Mouse (Mus musculus) neural tube, embryonic 14.5 days (tissue): Measurements from ENCODE around the gene St3gal4. TPM values are rescaled to one million over a fixed set of nuclear protein-coding genes. Genes with fewer than 3 reads are reported as not detected.

Source experiments
- ATAC-seq: fragments of 200-750 bp; cut with Nextera tagmentation; 2 replicates; pipeline ENCODE4 v1.8.0; 2017; ENCODE audit warnings: low read depth, mild to moderate bottlenecking, moderate TSS enrichment, moderate library complexity
- H3K27ac ChIP-seq: fragments of 300-500 bp; sonication (generic); 2 replicates; pipeline ENCODE4 v1.5.1; 2014; ENCODE audit warnings: low read depth, mild to moderate bottlenecking, control low read depth, low read length, moderate library complexity, mixed read lengths
- H3K27me3 ChIP-seq: fragments of 300-500 bp; sonication (generic); 2 replicates; pipeline ENCODE4 v1.6.1; 2014; ENCODE audit warnings: low read length; ENCODE audit not compliant: control insufficient read depth, insufficient read depth
- H3K36me3 ChIP-seq: fragments of 300-500 bp; sonication (generic); 2 replicates; pipeline ENCODE4 v1.6.1; 2014; ENCODE audit warnings: low read length, mixed read lengths; ENCODE audit not compliant: control insufficient read depth, insufficient read depth
- H3K4me1 ChIP-seq: fragments of 300-500 bp; sonication (generic); 2 replicates; pipeline ENCODE4 v1.6.1; 2014; ENCODE audit warnings: low read length; ENCODE audit not compliant: control insufficient read depth, insufficient read depth
- H3K4me2 ChIP-seq: fragments of 300-500 bp; sonication (generic); 2 replicates; pipeline ENCODE4 v1.6.1; 2014; ENCODE audit warnings: mild to moderate bottlenecking, low read depth, low read length, control low read depth
- H3K4me3 ChIP-seq: fragments of 300-500 bp; sonication (generic); 2 replicates; pipeline ENCODE4 v1.5.1; 2014; ENCODE audit warnings: low read depth, low read length, control low read depth, mixed read lengths
- H3K9ac ChIP-seq: fragments of 300-500 bp; sonication (generic); replicated peaks from 2 replicates; pipeline ENCODE4 v1.6.1; 2014; ENCODE audit warnings: low read depth, mild to moderate bottlenecking, control low read depth, low read length, mixed read lengths
- H3K9me3 ChIP-seq: fragments of 300-500 bp; sonication (generic); 2 replicates; pipeline ENCODE4 v1.6.1; 2016; ENCODE audit warnings: low read length; ENCODE audit not compliant: control insufficient read depth
- WGBS: fragments of 180-500 bp; shearing (Covaris S2); extraction: QIAGEN DNeasy Blood & Tissue Kit; methylation state at CpG from one replicate; pipeline ENCODE4 v1.1.7; 2014; 5-methylcytosine and 5-hydroxymethylcytosine counted together
- polyA plus RNA-seq: library from polyadenylated mRNA; unstranded; fragments of >200 nt; fragmentation: Nextera tagmentation; extraction: Ambion mirVana; gene quantifications from 2 replicates; pipeline ENCODE4 v1.2.1, GENCODE M21; 2014

Gene St3gal4
- polyA plus RNA-seq, 1 experiment from 2014 or later = 8.9 TPM

DNA sequence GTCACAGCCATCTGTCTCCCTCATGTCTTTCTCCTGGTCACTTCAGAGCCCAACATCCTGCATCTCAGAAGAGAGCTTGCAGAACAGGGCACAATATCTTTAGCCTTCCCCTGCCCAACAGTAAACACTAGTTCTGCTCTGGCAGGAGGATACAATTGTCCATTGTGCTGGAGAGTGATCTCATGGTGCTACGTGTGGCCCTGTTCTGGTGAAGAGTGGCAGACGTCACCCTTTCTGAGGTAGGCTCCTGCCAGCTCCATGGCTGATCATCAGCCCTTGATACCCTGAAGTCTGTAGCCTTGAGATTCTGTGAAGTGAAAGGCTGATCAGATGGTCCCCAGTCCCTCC is 4.4 kb upstream of the St3gal4 start:
- ATAC-seq = no peak
- no peak overlapping the region for H3K4me2 ChIP-seq

DNA sequence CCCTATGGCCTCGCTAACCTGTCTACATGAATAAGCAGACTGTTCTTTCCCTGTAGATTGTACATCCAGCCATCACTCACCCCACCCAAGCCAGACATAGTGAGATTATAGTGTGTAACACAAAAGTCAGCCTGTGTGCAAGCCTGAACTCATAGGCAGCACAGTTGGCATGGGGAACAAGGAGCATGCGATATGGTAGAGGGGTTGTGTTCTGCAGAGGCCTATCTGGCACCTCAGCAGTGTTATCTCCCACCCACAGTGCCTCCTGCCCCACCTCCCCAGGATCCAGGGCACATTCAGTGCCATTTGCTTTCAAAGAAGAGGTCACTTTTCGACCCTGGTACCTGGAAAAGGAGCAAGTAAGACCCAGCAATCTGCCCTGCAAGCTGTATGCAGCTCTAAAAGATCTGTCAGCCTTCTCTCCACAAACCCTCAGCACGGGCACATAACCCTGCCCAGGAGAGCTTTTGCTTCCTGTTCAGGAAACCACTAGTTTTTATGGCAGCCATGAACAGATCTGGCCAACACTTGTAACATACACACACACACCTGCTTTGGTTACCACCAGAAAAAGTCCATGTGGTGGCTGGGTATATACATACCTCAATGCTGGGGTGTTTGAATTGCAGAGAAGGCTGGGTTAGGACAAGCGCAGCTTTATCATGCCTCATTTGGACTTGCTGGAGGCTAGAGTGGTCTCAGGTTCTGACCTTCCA is 3.6 kb upstream of the St3gal4 start:
- ATAC-seq = no peak
- Histone ChIP-seq H3K9ac (no peak overlapping the region), H3K36me3 (no peaks in the 10 kb centered on the region), H3K4me1 (no peaks in the 10 kb centered on the region; the same call in 1 of the 2 replicates), H3K9me3 (no peaks in the 10 kb centered on the region), H3K27ac (no peak overlapping the region), H3K27me3 (no peaks in the 10 kb centered on the region), H3K4me3 (no peak overlapping the region), H3K4me2 (no peak overlapping the region)
- 90% methylated on average over 5 of the region's 5 CpGs for WGBS

More for the DNA sequence above, 4.4 kb upstream of the St3gal4 start:
- H3K4me1 ChIP-seq = no peaks in the 10 kb centered on the region
- no peaks in the 10 kb centered on the region for H3K27me3 ChIP-seq
- no peak overlapping the region for H3K4me3 ChIP-seq
- H3K9ac ChIP-seq = no peak overlapping the region
- no peak overlapping the region for H3K27ac ChIP-seq
- no peaks in the 10 kb centered on the region for H3K36me3 ChIP-seq
- no peaks in the 10 kb centered on the region for H3K9me3 ChIP-seq
- WGBS = 68% methylated on average over 2 of the region's 2 CpGs

DNA sequence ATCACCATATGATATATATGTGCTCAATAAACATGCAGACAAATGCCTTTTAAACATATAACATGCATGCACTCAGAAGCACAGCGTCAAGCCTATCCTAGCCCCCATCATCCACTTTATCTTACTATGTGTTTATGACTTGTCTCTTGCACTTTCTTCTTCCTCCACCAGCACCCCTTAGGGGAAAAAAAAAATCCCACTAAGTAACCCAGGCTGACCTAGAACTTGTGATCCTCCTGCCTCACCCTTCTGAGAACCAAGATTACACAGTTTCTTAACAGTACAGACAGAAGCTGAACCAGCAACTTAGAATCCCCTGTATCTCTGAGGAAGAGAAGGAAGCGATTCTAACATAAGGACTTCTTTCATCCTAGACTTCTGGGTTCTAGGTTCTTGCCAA is 505 bp downstream of the St3gal4 start:
- H3K36me3 ChIP-seq = no peaks in the 10 kb centered on the region
- WGBS = 97% methylated on average over 2 of the region's 2 CpGs
- H3K27ac ChIP-seq = no peak overlapping the region
- no peak overlapping the region for H3K4me3 ChIP-seq
- no peak overlapping the region for H3K9ac ChIP-seq
- H3K4me1 ChIP-seq = peaks cover 11% of the 10 kb centered on the region; the same call in 1 of the 2 replicates
- H3K9me3 ChIP-seq = no peaks in the 10 kb centered on the region
- no peak overlapping the region for H3K4me2 ChIP-seq
- ATAC-seq = no peak
- H3K27me3 ChIP-seq = no peaks in the 10 kb centered on the region

DNA sequence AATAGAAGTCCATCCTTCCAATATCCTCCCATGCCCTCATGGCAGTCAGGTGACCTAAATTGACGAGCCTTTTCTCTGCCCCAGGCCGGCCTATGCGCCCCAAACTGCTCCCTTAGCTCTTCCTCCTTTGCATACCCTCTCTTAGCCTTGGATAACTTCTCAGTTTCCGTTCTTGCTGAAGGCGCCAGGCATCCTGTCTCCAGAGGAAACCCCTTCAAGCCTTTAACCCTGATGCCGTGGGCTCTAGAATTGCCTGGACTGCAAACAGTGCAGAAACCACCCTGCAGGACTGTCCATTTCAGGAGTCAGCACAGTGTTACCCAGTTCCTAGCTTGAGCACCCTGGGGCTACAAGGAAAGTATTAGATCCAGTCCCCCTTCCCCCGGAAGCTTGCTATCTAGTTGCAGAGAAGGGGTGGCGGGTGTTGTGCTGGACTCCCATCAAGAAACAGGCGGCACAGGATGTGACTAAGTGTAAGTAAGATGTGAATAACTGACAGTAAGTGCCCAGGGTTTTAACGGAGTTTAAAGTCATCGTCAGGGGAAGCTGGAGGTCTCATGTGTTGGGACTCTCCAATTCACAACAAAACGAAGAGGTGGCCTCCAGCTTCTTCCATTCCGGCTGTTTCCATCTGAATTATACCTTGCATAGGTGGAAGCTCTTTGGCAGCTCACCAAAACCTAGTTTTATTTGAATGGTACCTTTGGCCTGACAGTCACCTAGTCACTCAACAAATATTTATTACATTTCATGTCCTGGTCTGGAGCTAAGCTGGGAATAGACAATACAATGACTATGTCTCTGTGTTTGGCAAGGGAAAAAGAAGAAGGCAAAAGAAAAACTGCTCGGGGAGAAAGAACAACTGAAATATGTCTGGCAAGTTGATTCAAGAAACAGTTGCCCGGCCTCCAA is 1.4 kb downstream of the St3gal4 start:
- H3K27me3 ChIP-seq = no peaks in the 10 kb centered on the region
- H3K9ac ChIP-seq = peak overlapping the region; percentile 76
- peak overlapping the region; percentile 57 for H3K4me2 ChIP-seq
- WGBS = 36% methylated on average over 15 of the region's 15 CpGs
- H3K9me3 ChIP-seq = no peaks in the 10 kb centered on the region
- peaks cover 11% of the 10 kb centered on the region; the same call in 1 of the 2 replicates for H3K4me1 ChIP-seq
- peak; percentile 25 for ATAC-seq
- H3K4me3 ChIP-seq = peak overlapping the region; percentile 70
- H3K27ac ChIP-seq = peak overlapping the region; percentile 63
- H3K36me3 ChIP-seq = no peaks in the 10 kb centered on the region

DNA sequence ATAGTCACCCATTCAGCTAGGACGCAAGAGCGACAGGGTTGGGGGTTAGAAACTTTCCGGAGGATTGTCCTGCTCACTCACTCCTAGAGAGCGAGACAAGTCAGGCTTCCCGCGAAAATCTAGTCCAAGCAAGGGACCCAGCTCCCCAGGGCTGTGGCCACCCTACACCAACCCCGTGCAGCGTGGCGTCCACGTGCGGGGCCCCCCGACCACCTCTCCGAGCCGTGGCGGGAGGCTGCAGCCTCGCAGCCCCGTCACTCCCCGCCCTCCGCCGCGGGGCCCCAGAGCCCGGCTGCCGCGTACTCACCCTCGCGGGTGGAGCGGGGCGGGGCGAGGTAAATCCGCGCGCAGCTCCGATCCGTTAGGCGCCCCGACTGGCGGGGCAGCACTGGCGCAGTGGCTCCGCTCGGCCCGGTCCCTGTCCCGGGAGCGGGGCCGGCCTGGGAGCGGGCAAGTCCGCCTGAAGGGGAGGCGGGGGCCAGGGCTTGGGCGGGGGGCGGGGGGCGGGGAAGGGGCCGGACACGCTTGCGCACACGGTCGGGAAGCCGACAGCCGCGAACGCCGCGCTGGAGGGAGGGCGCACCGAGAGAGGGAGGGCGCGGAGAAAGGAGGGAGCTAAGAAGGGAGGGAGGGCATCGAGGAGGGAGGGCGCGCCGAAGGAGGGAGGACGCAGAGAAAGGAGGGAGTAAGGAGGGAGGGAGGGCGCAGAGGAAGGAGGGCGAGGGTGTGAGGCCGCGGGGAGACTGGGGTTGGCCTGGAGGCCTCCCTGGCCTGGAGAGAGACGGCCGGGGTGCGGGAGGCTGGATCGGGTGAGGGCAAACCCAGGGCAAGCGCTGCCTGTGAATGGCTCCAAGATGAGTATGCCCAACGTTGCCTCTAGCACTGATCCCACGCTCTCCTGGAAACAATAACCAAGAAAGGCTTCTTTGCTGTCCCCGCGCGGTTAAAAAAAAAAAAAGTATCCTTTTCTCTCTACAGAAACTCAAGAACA is 2.4 kb downstream of the St3gal4 start:
- Histone ChIP-seq H3K4me2 (peak overlapping the region; percentile 57), H3K27me3 (no peaks in the 10 kb centered on the region), H3K4me1 (peaks cover 11% of the 10 kb centered on the region; the same call in 1 of the 2 replicates), H3K9ac (peak overlapping the region; percentile 76), H3K27ac (peak overlapping the region; percentile 63), H3K9me3 (no peaks in the 10 kb centered on the region), H3K36me3 (no peaks in the 10 kb centered on the region), H3K4me3 (peak overlapping the region; percentile 70)
- ATAC-seq = peak; percentile 94
- WGBS = under 1% methylated on average over 69 of the region's 84 CpGs

DNA sequence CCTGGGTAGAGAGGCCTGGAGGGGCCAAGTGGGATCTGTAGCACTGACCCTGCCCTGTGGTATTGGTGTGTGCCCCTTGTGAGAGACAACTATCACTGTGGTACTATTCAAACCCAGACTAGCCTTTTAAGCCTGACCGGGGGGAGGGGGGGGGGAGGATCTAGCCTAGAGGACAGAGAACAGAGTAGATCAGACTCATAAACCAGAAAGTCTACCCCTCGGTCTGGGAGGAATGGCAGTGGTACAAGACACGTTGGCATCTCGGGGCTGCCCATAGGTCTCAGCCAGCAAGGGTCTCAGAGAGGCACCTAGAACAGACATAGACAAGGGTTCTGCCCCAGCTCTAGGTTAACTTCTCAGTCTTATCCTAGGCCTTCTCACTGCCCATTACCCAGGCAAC is 3.3 kb downstream of the St3gal4 start:
- no peaks in the 10 kb centered on the region for H3K9me3 ChIP-seq
- ATAC-seq = no peak; the same call in 1 of the 2 replicates
- no peak overlapping the region for H3K27ac ChIP-seq
- H3K27me3 ChIP-seq = no peaks in the 10 kb centered on the region
- 31% methylated on average over 4 of the region's 4 CpGs for WGBS
- H3K4me1 ChIP-seq = peaks cover 11% of the 10 kb centered on the region; the same call in 1 of the 2 replicates
- peak overlapping the region; percentile 70 for H3K4me3 ChIP-seq
- no peak overlapping the region; the same call in 1 of the 2 replicates for H3K9ac ChIP-seq
- no peaks in the 10 kb centered on the region for H3K36me3 ChIP-seq
- peak overlapping the region; percentile 57 for H3K4me2 ChIP-seq

DNA sequence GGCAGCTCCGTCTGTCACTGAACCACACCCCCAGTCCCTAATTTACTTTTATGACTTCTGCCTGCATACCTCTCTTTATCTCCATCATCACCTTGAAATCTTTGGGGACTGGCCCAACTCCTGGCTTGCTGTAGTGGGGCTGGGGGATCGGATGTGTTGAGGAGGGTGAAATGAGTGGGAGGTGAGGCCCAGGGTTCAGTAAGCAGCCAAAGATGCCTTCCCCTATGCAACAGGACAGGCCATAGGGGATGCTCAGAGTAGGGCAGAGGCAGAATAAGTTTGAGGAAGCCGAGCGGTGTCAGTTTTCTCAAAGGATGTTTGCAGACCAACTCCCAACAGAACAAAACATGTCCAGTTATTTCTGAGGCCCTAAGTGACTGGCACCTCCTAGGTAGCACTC is 3.8 kb downstream of the St3gal4 start:
- WGBS = 58% methylated on average over 4 of the region's 4 CpGs
- Histone ChIP-seq H3K4me1 (peaks cover 11% of the 10 kb centered on the region; the same call in 1 of the 2 replicates), H3K9me3 (no peaks in the 10 kb centered on the region), H3K9ac (no peak overlapping the region), H3K4me2 (0 out of 2 replicates have a peak overlapping the region, but pooled peaks have one; percentile 57), H3K27me3 (no peaks in the 10 kb centered on the region), H3K27ac (no peak overlapping the region), H3K36me3 (no peaks in the 10 kb centered on the region), H3K4me3 (no peak overlapping the region)
- no peak for ATAC-seq

DNA sequence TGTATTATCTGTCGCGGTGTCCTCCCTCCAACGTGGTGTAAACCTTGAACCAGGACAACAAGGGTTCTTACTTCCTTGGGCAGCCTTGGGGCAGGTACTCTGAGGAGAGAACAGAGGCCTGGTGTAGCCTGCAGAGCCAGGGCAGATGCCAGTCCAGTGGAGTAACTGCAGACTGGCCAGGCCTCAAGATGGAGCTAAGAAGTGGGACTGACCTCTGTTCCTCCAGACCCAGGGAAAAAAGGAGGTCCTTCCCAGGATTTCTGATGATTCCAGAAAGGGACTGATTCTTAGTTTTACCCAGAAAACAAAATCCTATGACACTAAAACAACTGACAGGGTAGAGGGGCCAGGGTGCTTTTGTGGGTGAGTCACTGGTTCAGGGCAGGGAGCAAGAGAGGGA is 4.8 kb downstream of the St3gal4 start:
- no peaks in the 10 kb centered on the region for H3K9me3 ChIP-seq
- no peak overlapping the region for H3K4me3 ChIP-seq
- peaks cover 11% of the 10 kb centered on the region; the same call in 1 of the 2 replicates for H3K4me1 ChIP-seq
- no peaks in the 10 kb centered on the region for H3K36me3 ChIP-seq
- no peak overlapping the region for H3K4me2 ChIP-seq
- H3K9ac ChIP-seq = no peak overlapping the region
- no peak overlapping the region for H3K27ac ChIP-seq
- WGBS = 93% methylated on average over 3 of the region's 3 CpGs
- no peak for ATAC-seq
- no peaks in the 10 kb centered on the region for H3K27me3 ChIP-seq
